Mouse (Mus musculus) stomach, postnatal 0 days (tissue): ENCODE results near the gene Psmb8. TPM values are rescaled to one million over a fixed set of nuclear protein-coding genes. Genes with fewer than 3 reads are reported as not detected.
A peak's percentile ranks its signal among the peaks of the same experiment; 100 is the strongest.
"Not testable (repeated sequence)": the region's sequence is repeated elsewhere in the genome, so short reads cannot be mapped to it uniquely, and the experiment has no call there.

ENCODE experiments used
- ATAC-seq: fragments of 200-750 bp; cut with Nextera tagmentation; 2 replicates; pipeline ENCODE4 v1.8.0; 2017; ENCODE audit not compliant: low FRiP score, low TSS enrichment
- DNase-seq: peaks from one replicate; pipeline ENCODE4 v3.0.0-alpha.2; 2016; ENCODE audit warnings: low spot score
- H3K27ac ChIP-seq: fragments of 300-500 bp; sonication (generic); replicated peaks from 2 replicates; pipeline ENCODE4 v1.5.1; 2014; ENCODE audit warnings: mild to moderate bottlenecking, control low read depth
- H3K27me3 ChIP-seq: fragments of 300-500 bp; sonication (generic); 2 replicates; pipeline ENCODE4 v1.6.1; 2014; ENCODE audit warnings: low read length; ENCODE audit not compliant: control insufficient read depth, insufficient read depth
- H3K36me3 ChIP-seq: fragments of 300-500 bp; sonication (generic); 2 replicates; pipeline ENCODE4 v1.6.1; 2014; ENCODE audit warnings: low read length, mixed read lengths; ENCODE audit not compliant: control insufficient read depth, insufficient read depth
- H3K4me1 ChIP-seq: fragments of 300-500 bp; sonication (generic); replicated peaks from 2 replicates; pipeline ENCODE4 v1.6.1; 2014; ENCODE audit warnings: antibody characterized with exemption; ENCODE audit not compliant: control insufficient read depth, insufficient read depth
- H3K4me2 ChIP-seq: fragments of 300-500 bp; sonication (generic); replicated peaks from 2 replicates; pipeline ENCODE4 v1.6.1; 2014; ENCODE audit warnings: low read depth, mild to moderate bottlenecking, control low read depth, moderate library complexity
- H3K4me3 ChIP-seq: fragments of 300-500 bp; sonication (generic); 2 replicates; pipeline ENCODE4 v1.5.1; 2014; ENCODE audit warnings: low read depth, low read length, control low read depth
- H3K9ac ChIP-seq: fragments of 300-500 bp; sonication (generic); 2 replicates; pipeline ENCODE4 v1.6.1; 2014; ENCODE audit warnings: mild to moderate bottlenecking, low read length, control low read depth, mixed read lengths
- H3K9me3 ChIP-seq: fragments of 300-500 bp; sonication (generic); 2 replicates; pipeline ENCODE4 v1.6.1; 2016; ENCODE audit warnings: low read length; ENCODE audit not compliant: control insufficient read depth
- CTCF ChIP-seq: IDR thresholded peaks from 2 replicates; pipeline ENCODE4 v1.5.1; 2016; ENCODE audit warnings: antibody characterized with exemption, low read depth, mild to moderate bottlenecking, moderate library complexity
- EP300 ChIP-seq: optimal IDR thresholded peaks from 2 replicates; pipeline ENCODE3; 2016; ENCODE audit warnings: antibody characterized with exemption
- WGBS: fragments of 180-500 bp; shearing (Covaris S2); extraction: QIAGEN DNeasy Blood & Tissue Kit; methylation state at CpG from one replicate; pipeline ENCODE4 v1.1.7; 2014; 5-methylcytosine and 5-hydroxymethylcytosine counted together
- polyA plus RNA-seq: library from polyadenylated mRNA; unstranded; fragments of >200 nt; fragmentation: Nextera tagmentation; extraction: Ambion mirVana; gene quantifications from 2 replicates; pipeline ENCODE4 v1.2.1, GENCODE M21; 2015

The Psmb8 gene
- polyA plus RNA-seq, 1 experiment from 2014 or later = 16.2 TPM

DNA sequence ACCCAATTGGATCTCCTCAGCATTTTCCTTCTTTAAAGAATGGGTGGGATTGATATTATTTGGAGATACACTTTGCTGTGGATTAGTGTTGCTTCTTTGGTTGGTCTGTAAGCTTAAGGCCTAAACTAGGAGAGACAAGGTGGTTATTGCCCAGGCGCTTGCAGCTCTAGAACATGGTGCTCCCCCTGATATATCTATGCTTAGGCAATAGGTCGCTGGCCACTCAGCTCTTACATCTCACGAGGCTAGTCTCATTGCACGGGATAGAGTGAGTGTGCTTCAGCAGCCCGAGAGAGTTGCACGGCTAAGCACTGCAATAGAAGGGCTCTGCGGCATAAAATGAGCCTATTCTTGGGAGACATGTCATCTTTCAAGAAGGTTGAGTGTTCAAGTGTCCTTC, 34.5 kb downstream of the Psmb8 start:
- not testable (repeated sequence) for H3K27me3 ChIP-seq, H3K27ac ChIP-seq, H3K36me3 ChIP-seq, DNase-seq, H3K9me3 ChIP-seq, H3K9ac ChIP-seq, H3K4me2 ChIP-seq, H3K4me1 ChIP-seq, ATAC-seq, H3K4me3 ChIP-seq
- 100% methylated on average over 2 of the region's 7 CpGs for WGBS

DNA sequence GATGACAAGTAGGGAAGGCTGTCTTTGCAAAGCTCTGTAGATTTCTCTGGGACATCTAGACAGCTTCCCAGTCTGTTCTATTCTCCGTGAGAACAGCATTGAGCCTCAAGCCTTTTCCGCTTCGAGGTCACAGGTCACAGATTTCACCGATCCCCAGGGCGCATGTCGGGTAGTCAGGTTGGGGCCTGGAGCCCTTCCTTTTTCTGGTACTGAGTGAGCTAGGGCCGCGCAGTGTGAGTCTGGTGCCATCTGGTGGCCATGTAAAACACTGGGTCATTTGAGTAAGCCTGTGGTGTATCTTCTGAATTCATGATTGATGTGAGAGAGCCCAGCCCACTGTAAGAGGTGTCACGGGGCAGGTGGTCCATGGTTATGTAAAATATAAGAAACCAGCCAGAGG, 37.4 kb downstream of the Psmb8 start:
- Histone ChIP-seq H3K4me2 (no peak overlapping the region), H3K9me3 (no peaks in the 10 kb centered on the region), H3K27ac (no peak overlapping the region), H3K36me3 (no peaks in the 10 kb centered on the region), H3K4me1 (no peaks in the 10 kb centered on the region), H3K4me3 (no peak overlapping the region), H3K27me3 (no peaks in the 10 kb centered on the region), H3K9ac (no peak overlapping the region)
- DNase-seq = peak; percentile 67
- TF ChIP-seq CTCF = peak; percentile 95
- TF ChIP-seq EP300 = no peak
- 42% methylated on average over 9 of the region's 9 CpGs for WGBS
- ATAC-seq = peak; percentile 84

DNA sequence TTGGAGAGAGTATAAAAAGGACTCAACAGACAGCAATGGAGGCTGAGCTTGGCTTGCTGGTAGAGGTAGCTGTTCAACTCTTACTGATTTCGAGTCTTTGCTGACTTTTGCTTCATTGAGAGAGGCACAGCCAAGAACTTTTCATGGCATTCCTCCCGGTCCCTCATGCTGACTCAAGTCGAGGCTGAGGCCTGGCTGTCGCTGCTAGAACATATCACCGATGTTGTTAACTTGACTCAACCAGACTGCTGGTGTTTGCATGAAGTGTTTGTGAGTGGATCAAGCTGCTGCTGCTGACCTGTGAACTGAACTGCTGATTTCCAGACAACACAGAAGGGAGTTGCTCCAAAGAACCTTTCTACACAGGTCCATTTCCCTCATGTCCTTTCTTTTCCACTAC, 39.2 kb downstream of the Psmb8 start:
- ATAC-seq = no peak
- TF ChIP-seq EP300 (no peak), CTCF (no peak)
- 77% methylated on average over 5 of the region's 5 CpGs for WGBS

DNA sequence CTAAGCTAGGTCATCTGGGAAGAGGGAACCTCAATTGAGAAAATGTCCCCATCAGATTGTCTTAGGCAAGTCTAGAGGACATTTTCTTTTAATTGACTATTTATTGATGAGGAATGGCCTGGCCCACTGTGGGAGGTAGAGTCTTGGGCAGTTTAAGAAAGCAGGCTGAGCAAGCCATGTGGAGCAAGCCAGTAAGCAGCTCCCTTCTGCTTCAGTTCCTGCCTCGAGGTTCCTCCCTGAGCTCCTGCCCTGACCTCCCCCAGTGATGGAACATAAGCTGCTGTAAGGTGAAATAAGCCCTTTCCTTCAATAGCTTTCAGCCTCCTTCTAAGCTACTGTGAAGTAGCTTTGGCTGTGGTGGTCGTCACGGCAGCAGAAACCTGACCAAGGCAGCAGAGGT, 40.2 kb downstream of the Psmb8 start:
- no peak overlapping the region for H3K27ac ChIP-seq
- TF ChIP-seq EP300 = no peak
- no peak for TF ChIP-seq CTCF
- 76% methylated on average over 3 of the region's 3 CpGs for WGBS
- ATAC-seq (no peak), DNase-seq (no peak)
- H3K9ac ChIP-seq = no peak overlapping the region
- no peaks in the 10 kb centered on the region for H3K9me3 ChIP-seq
- no peak overlapping the region for H3K4me2 ChIP-seq
- no peaks in the 10 kb centered on the region for H3K27me3 ChIP-seq
- H3K36me3 ChIP-seq = no peaks in the 10 kb centered on the region
- H3K4me3 ChIP-seq = no peak overlapping the region
- no peaks in the 10 kb centered on the region for H3K4me1 ChIP-seq

More for the DNA sequence above, 39.2 kb downstream of the Psmb8 start:
- Histone ChIP-seq H3K4me2 (no peak overlapping the region), H3K36me3 (no peaks in the 10 kb centered on the region), H3K9me3 (no peaks in the 10 kb centered on the region), H3K9ac (no peak overlapping the region), H3K27ac (no peak overlapping the region), H3K27me3 (no peaks in the 10 kb centered on the region), H3K4me3 (no peak overlapping the region), H3K4me1 (no peaks in the 10 kb centered on the region)
- no peak for DNase-seq

DNA sequence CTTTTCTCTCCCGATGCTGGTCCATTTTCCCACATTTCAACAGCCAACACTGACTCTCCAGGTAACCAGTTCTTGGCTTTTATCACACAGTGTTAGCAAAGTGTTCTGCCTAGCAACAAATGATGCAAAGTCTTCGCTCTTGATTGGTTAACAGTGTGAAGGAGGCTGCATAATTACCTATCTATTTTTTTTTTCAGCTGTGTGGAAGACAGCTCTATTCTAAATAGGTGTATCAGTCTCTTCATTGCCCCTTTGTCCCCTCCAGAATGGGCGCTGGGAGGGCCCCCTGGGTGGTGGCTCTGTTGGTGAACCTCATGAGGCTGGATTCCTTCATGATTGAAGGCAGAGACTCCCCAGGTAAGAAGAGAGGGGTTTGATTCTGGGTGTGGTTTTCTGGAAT, 41.2 kb downstream of the Psmb8 start, which contains the start of gene H2-Ob:
Gene H2-Ob, plus strand, starts transcription at position 198 of the 400 bp plus-strand sequence.
- TF ChIP-seq EP300 = no peak
- no peak for TF ChIP-seq CTCF
- Histone ChIP-seq H3K9ac (no peak within 1 kb of the TSS), H3K27ac (no peak within 1 kb of the TSS), H3K4me3 (no peak within 1 kb of the TSS), H3K4me1 (no peaks in the 10 kb centered on the region), H3K36me3 (no peaks in the 10 kb centered on the region), H3K4me2 (no peak within 1 kb of the TSS), H3K9me3 (no peaks in the 10 kb centered on the region), H3K27me3 (no peaks in the 10 kb centered on the region)
- WGBS = 65% methylated on average over 3 of the region's 3 CpGs
- ATAC-seq (peak; percentile 74), DNase-seq (peak; percentile 45)

DNA sequence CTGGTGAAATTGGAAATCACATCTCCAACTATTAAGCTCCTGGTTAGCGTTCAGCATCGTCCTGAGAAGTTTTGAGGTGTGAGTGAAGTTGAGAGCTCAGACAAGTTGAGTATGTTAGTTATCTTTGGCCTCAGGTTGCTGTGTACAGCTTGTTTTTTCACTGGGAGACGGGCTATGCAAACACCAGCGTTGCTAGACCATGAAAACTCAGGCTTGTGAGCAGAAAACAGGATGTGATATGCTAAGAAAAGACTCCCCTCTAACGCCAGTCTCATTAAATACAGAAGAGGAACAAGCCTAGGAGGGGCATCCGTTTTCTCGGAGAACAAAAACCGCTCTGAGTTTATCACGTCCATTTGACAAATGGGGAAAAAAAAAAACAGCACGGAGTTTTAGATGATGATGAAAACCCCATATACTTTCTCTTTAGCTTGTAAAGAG, 42.1 kb downstream of the Psmb8 start:
- ATAC-seq (no peak), DNase-seq (no peak)
- 40% methylated on average over 10 of the region's 10 CpGs for WGBS
- Histone ChIP-seq H3K9me3 (no peaks in the 10 kb centered on the region), H3K4me3 (no peak overlapping the region), H3K27ac (no peak overlapping the region), H3K36me3 (no peaks in the 10 kb centered on the region), H3K9ac (no peak overlapping the region), H3K27me3 (no peaks in the 10 kb centered on the region), H3K4me1 (no peaks in the 10 kb centered on the region), H3K4me2 (no peak overlapping the region)
- TF ChIP-seq CTCF (no peak), EP300 (no peak)
